Mouse (Mus musculus): ENCODE data around the gene Map7.

DNA sequence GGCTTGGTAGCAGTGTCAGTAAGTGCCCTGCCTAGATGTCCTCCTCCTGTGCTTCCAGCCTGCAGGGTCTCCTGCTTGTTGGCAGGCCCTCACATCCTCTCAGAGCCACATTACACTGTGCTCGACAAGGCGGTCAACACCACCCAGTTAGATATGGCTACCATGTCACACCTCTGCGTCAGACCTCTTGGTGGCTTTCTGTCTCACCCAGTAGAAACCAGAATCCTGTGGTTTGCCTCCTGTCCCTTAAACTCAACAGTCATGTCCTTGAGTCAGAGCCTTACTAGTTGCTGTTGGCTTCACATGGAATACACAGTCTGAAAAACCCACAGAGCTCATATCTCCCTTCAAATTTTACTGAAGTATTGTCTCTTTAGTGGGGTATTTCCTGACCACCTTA, 87.4 kb downstream of the Map7 start:
- TF ChIP-seq POLR2A (IDR thresholded peaks at IDR 0.05; ENCODE audit: insufficient read depth, low read length) = no peak
- no peak for TF ChIP-seq CTCF (IDR thresholded peaks at IDR 0.05; ENCODE audit: low read depth, low read length)
